Mouse (Mus musculus) lung, postnatal 0 days (tissue): Measurements from ENCODE around the gene Cd247.

Source experiments
- CTCF ChIP-seq: IDR thresholded peaks from 2 replicates; pipeline ENCODE4 v1.5.1; 2016; ENCODE audit warnings: antibody characterized with exemption, mild to moderate bottlenecking
- EP300 ChIP-seq: IDR thresholded peaks from 2 replicates; pipeline ENCODE4 v1.6.1; 2016; ENCODE audit warnings: antibody characterized with exemption, mild to moderate bottlenecking, control low read depth

DNA sequence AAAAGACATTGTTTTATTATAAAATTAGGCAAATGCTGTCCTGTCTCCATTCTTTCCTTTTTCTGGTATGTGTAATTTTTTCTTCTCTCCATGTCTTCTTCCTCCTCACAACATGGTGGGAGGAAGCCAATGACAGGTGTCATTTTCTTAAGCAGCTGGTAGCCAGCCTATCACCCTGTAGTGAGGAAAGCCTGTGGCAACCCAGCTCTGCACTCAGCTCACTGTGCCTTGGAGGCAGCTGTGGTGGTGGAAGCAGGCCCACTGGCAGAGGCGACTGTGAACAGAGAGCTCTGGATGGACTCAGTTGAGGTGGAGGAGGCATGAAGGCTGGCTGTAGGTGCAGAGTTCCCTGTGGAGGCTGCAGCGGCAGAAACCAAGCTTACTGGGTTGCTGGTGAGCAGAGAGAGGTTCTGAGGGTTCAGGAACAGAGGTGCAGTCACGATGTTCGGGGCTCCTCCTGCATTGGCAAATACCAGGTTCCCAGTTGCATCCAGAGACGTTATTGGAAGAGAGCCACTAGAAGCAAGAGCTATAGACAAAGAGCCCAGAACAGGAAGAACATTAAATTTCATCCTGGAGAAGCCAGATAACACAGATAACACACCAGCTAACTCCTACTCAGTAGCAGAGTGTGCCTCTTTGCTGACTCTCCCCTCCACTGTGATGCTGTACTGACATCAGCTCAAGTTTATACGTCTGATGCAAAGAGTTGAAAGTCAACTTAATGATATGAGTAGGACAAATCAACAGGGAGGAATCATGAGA is 87.2 kb downstream of the Cd247 start:
- TF ChIP-seq CTCF (no peak), EP300 (no peak)
